Mouse (Mus musculus) limb, embryonic 14.5 days (tissue): ENCODE results near the gene Vmn2r16. TPM values are rescaled to one million over a fixed set of nuclear protein-coding genes. Genes with fewer than 3 reads are reported as not detected.

Experiments
- ATAC-seq: fragments of 200-750 bp; cut with Nextera tagmentation; 2 replicates; pipeline ENCODE4 v1.8.0; 2017; ENCODE audit warnings: low read depth, moderate number of reproducible peaks, moderate TSS enrichment; ENCODE audit not compliant: low FRiP score
- DNase-seq: peaks from one replicate; pipeline ENCODE4 v3.0.0-alpha.2; 2015; ENCODE audit warnings: low spot score
- H3K27ac ChIP-seq: fragments of 300-500 bp; sonication (generic); replicated peaks from 2 replicates; pipeline ENCODE4 v1.5.1; 2014; ENCODE audit warnings: low read depth, mild to moderate bottlenecking, low read length, moderate library complexity, mixed read lengths
- H3K27me3 ChIP-seq: fragments of 300-500 bp; sonication (generic); 2 replicates; pipeline ENCODE4 v1.6.1; 2014; ENCODE audit warnings: low read length, mixed read lengths; ENCODE audit not compliant: control insufficient read depth, insufficient read depth
- H3K36me3 ChIP-seq: fragments of 300-500 bp; sonication (generic); 2 replicates; pipeline ENCODE4 v1.6.1; 2014; ENCODE audit warnings: mild to moderate bottlenecking, low read length, moderate library complexity, mixed read lengths; ENCODE audit not compliant: control insufficient read depth, insufficient read depth
- H3K4me1 ChIP-seq: fragments of 300-500 bp; sonication (generic); 2 replicates; pipeline ENCODE4 v1.6.1; 2014; ENCODE audit warnings: antibody characterized with exemption, low read length, mixed read lengths; ENCODE audit not compliant: control insufficient read depth, insufficient read depth
- H3K4me2 ChIP-seq: fragments of 300-500 bp; sonication (generic); replicated peaks from 2 replicates; pipeline ENCODE4 v1.6.1; 2014; ENCODE audit warnings: low read depth, mild to moderate bottlenecking, low read length, moderate library complexity; ENCODE audit not compliant: severe bottlenecking
- H3K4me3 ChIP-seq: fragments of 300-500 bp; sonication (generic); replicated peaks from 2 replicates; pipeline ENCODE4 v1.5.1; 2014; ENCODE audit warnings: low read length
- H3K9ac ChIP-seq: fragments of 300-500 bp; sonication (generic); 2 replicates; pipeline ENCODE4 v1.6.1; 2014; ENCODE audit warnings: mild to moderate bottlenecking, low read depth, low read length, moderate library complexity; ENCODE audit not compliant: severe bottlenecking
- H3K9me3 ChIP-seq: fragments of 300-500 bp; sonication (generic); 2 replicates; pipeline ENCODE4 v1.6.1; 2016; ENCODE audit warnings: low read length; ENCODE audit not compliant: control insufficient read depth
- POLR2A ChIP-seq: fragments of 200-500 bp; IDR thresholded peaks from 2 replicates; pipeline ENCODE4 v1.8.0; 2012; ENCODE audit warnings: inconsistent platforms, mild to moderate bottlenecking, moderate library complexity, borderline replicate concordance; ENCODE audit not compliant: insufficient read depth, insufficient read length; ENCODE audit errors: extremely low read depth
- WGBS: fragments of 180-500 bp; shearing (Covaris S2); extraction: QIAGEN DNeasy Blood & Tissue Kit; methylation state at CpG from one replicate; pipeline ENCODE4 v1.1.7; 2014; 5-methylcytosine and 5-hydroxymethylcytosine counted together
- polyA plus RNA-seq, 2 experiments: library from polyadenylated mRNA; depleted of rRNA in 1 of 2; stranded (reverse) in 1 of 2; unstranded in 1 of 2; fragments of >200 nt; fragmentation: Nextera tagmentation in 1 of 2; extraction: Ambion mirVana in 1 of 2; gene quantifications; 2 replicates each; pipeline versions ENCODE4 v1.2.1 to v1.2.3; 2012 to 2014

The Vmn2r16 gene
- not detected in 2 replicates for polyA plus RNA-seq (2012; rRNA removed)
- not detected in 2 replicates for polyA plus RNA-seq (2014; fragmentation: Nextera tagmentation; extraction: Ambion mirVana)

- TF ChIP-seq POLR2A, result no peak
- Histone ChIP-seq H3K4me1 (no peaks in the 10 kb centered on the region), H3K9me3 (peaks cover 3% of the 10 kb centered on the region; the same call in 1 of the 2 replicates), H3K27me3 (no peaks in the 10 kb centered on the region), H3K4me3 (no peak within 1 kb of the TSS), H3K4me2 (no peak within 1 kb of the TSS), H3K9ac (no peak within 1 kb of the TSS), H3K27ac (no peak within 1 kb of the TSS), H3K36me3 (no peaks in the 10 kb centered on the region)
- 62% methylated on average over 2 of the region's 2 CpGs for WGBS
- ATAC-seq (no peak), DNase-seq (no peak)
Observed at GRCm38 (mm10) chr5:109329862-109330261, at the start of gene Vmn2r16. TSS of gene Vmn2r16 (plus strand) at chr5:109330162.

- no peak overlapping the region for H3K4me2 ChIP-seq
- no peak for ATAC-seq
- H3K4me1 ChIP-seq, result no peaks in the 10 kb centered on the region
- no peak overlapping the region for H3K27ac ChIP-seq
- H3K9ac ChIP-seq, result no peak overlapping the region
- H3K36me3 ChIP-seq, result no peaks in the 10 kb centered on the region
- H3K9me3 ChIP-seq, result no peaks in the 10 kb centered on the region
- 82% methylated on average over 3 of the region's 3 CpGs for WGBS
- DNase-seq, result no peak
- TF ChIP-seq POLR2A, result no peak
- H3K27me3 ChIP-seq, result no peaks in the 10 kb centered on the region
- H3K4me3 ChIP-seq, result no peak overlapping the region
Observed at GRCm38 (mm10) chr5:109294655-109295054, 35.3 kb upstream of the Vmn2r16 start.

GRCm38 (mm10) chr5:109297544-109297943, 32.4 kb upstream of the Vmn2r16 start, which contains the start of gene Vmn2r15:
TSS of gene Vmn2r15 (minus strand) at chr5:109297644.
- H3K27ac ChIP-seq, result no peak within 1 kb of the TSS
- H3K27me3 ChIP-seq, result no peaks in the 10 kb centered on the region
- H3K4me3 ChIP-seq, result no peak within 1 kb of the TSS
- no peak within 1 kb of the TSS for H3K9ac ChIP-seq
- no peaks in the 10 kb centered on the region for H3K36me3 ChIP-seq
- 55% methylated on average over 3 of the region's 3 CpGs for WGBS
- no peaks in the 10 kb centered on the region for H3K4me1 ChIP-seq
- H3K9me3 ChIP-seq, result no peaks in the 10 kb centered on the region
- no peak for TF ChIP-seq POLR2A
- H3K4me2 ChIP-seq, result no peak within 1 kb of the TSS
- no peak for ATAC-seq
- DNase-seq, result no peak

- Histone ChIP-seq H3K9me3 (no peaks in the 10 kb centered on the region), H3K4me3 (no peak within 1 kb of the TSS), H3K27me3 (no peaks in the 10 kb centered on the region), H3K36me3 (no peaks in the 10 kb centered on the region), H3K27ac (no peak within 1 kb of the TSS), H3K4me2 (no peak within 1 kb of the TSS), H3K9ac (no peak within 1 kb of the TSS), H3K4me1 (no peaks in the 10 kb centered on the region)
- no peak for TF ChIP-seq POLR2A
- WGBS, result 59% methylated on average over 2 of the region's 2 CpGs
- ATAC-seq (no peak), DNase-seq (no peak)
Observed at GRCm38 (mm10) chr5:109419388-109419787, 89.4 kb downstream of the Vmn2r16 start, which contains the start of gene Vmn2r17. TSS of gene Vmn2r17 (plus strand) at chr5:109419688.

Other genes starting within 250 kb of the Vmn2r16 start
- gene Vmn2r12, start 232.2 kb upstream of the Vmn2r16 start, polyA plus RNA-seq (2012; rRNA removed), result not detected in 2 replicates
- not detected in 2 replicates for gene Vmn2r12, start 232.2 kb upstream of the Vmn2r16 start, polyA plus RNA-seq (2014; fragmentation: Nextera tagmentation; extraction: Ambion mirVana)
- not detected in 2 replicates for gene Vmn2r13, start 138.0 kb upstream of the Vmn2r16 start, polyA plus RNA-seq (2012; rRNA removed)
- gene Vmn2r13, start 138.0 kb upstream of the Vmn2r16 start, polyA plus RNA-seq (2014; fragmentation: Nextera tagmentation; extraction: Ambion mirVana), result not detected in 2 replicates
- not detected in 2 replicates for gene Vmn2r14, start 105.5 kb upstream of the Vmn2r16 start, polyA plus RNA-seq (2012; rRNA removed)
- not detected in 2 replicates for gene Vmn2r14, start 105.5 kb upstream of the Vmn2r16 start, polyA plus RNA-seq (2014; fragmentation: Nextera tagmentation; extraction: Ambion mirVana)
- not detected in 2 replicates for gene Vmn2r15, start 32.5 kb upstream of the Vmn2r16 start, polyA plus RNA-seq (2012; rRNA removed)
- not detected in 2 replicates for gene Vmn2r15, start 32.5 kb upstream of the Vmn2r16 start, polyA plus RNA-seq (2014; fragmentation: Nextera tagmentation; extraction: Ambion mirVana)
- not detected in 2 replicates for gene Vmn2r17, start 89.5 kb downstream of the Vmn2r16 start, polyA plus RNA-seq (2012; rRNA removed)
- gene Vmn2r17, start 89.5 kb downstream of the Vmn2r16 start, polyA plus RNA-seq (2014; fragmentation: Nextera tagmentation; extraction: Ambion mirVana), result not detected in 2 replicates
- gene Crlf2, start 228.8 kb downstream of the Vmn2r16 start, polyA plus RNA-seq (2012; rRNA removed), result 22.1 and 35.5 TPM in 2 replicates
- 9.1 and 11.0 TPM in 2 replicates for gene Crlf2, start 228.8 kb downstream of the Vmn2r16 start, polyA plus RNA-seq (2014; fragmentation: Nextera tagmentation; extraction: Ambion mirVana)